Mouse (Mus musculus): ENCODE data around the gene Chid1. TPM values are rescaled to one million over a fixed set of nuclear protein-coding genes. Genes with fewer than 3 reads are reported as not detected.

The Chid1 gene
- polyA plus RNA-seq, 1 experiment from 2014 or later: 15.6 TPM

DNA sequence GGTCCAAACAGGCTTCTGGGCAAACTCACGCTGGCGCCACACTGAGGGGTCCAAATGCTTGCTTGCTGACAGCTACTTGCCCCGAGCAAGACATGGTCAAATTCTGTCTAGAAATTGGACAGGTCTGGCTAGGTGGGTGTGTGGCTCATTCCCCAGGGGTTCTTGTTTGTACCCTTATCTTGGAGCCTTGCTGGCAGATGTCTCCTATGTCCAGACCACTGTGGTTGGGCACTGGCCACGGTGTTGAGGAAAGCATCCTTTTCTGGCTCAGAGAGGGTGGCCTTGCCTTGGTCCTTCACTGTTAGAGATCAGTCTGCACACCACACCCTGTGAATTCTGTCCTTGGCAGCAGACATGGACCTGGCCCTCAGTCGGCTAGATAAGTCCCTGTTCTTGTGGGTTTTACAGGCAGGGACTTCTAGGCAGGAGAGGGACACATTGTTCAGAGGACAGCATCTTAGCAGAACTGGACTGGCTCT, 61.3 kb downstream of the Chid1 start:
- ATAC-seq (no peak), DNase-seq (ENCODE audit: low spot score) (no peak)
- Histone ChIP-seq H3K4me3 (ENCODE audit: low read depth, low read length) (no peak overlapping the region), H3K9me3 (ENCODE audit: low read length) (no peaks in the 10 kb centered on the region), H3K27ac (ENCODE audit: low read length) (peak overlapping the region; percentile 98), H3K36me3 (ENCODE audit: insufficient read depth, low read length) (no peaks in the 10 kb centered on the region), H3K9ac (replicated peaks; ENCODE audit: low read depth) (no peak overlapping the region; the same call in 1 of the 2 replicates), H3K4me2 (replicated peaks; ENCODE audit: low read depth, low read length) (no peak overlapping the region; the same call in 1 of the 2 replicates), H3K4me1 (ENCODE audit: insufficient read depth, low read depth, low read length) (peaks cover 45% of the 10 kb centered on the region), H3K27me3 (replicated peaks; ENCODE audit: insufficient read depth, low read length) (0 out of 2 replicates have a peak, but pooled peaks cover 3% of the 10 kb centered on the region)
- 42% methylated on average over 5 of the region's 5 CpGs for WGBS
- TF ChIP-seq EP300 (IDR thresholded peaks at IDR 0.05) (no peak), CTCF (IDR thresholded peaks at IDR 0.05) (no peak)

DNA sequence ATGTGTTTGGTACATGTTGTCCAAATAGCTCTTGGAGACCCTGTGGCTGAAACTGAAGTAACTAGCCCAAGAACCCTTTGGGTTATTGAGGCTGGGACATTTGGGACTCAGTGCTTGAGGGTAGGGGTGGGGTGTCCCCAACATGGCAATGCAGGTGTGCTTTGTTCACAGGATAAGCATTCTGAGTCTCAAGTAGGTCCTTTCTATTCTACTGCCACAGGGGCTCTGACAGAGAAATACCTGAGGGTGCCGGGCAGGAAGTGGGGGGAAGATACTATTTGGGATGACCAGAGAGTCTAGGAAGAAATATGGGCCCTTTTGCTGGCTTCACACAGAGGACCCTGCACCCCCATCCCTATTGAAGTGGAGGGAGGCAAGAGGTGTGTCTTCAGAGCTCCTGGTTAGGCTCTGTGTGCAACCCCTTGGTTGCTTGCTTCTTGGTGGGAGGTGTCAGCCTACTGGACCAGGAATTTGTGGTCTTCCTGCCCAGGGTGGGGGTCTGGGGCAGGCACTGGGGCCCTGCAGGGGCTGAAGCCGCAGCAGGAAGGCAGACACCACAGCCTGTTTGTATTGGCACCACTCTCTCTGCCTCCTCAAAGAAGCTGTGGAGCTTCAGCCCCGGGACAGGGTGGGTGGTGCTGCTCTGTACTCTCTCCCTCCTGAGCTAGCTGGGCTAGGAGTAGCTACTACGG, 61.9 kb downstream of the Chid1 start:
- no peak for TF ChIP-seq EP300 (IDR thresholded peaks at IDR 0.05)
- no peak for TF ChIP-seq CTCF (IDR thresholded peaks at IDR 0.05)
- Histone ChIP-seq H3K27me3 (replicated peaks; ENCODE audit: insufficient read depth, low read length) (0 out of 2 replicates have a peak, but pooled peaks cover 3% of the 10 kb centered on the region), H3K4me3 (ENCODE audit: low read depth, low read length) (no peak overlapping the region), H3K36me3 (ENCODE audit: insufficient read depth, low read length) (no peaks in the 10 kb centered on the region), H3K9ac (replicated peaks; ENCODE audit: low read depth) (no peak overlapping the region; the same call in 1 of the 2 replicates), H3K4me1 (ENCODE audit: insufficient read depth, low read depth, low read length) (peaks cover 44% of the 10 kb centered on the region), H3K27ac (ENCODE audit: low read length) (peak overlapping the region; percentile 98), H3K9me3 (ENCODE audit: low read length) (no peaks in the 10 kb centered on the region), H3K4me2 (replicated peaks; ENCODE audit: low read depth, low read length) (peak overlapping the region; percentile 94)
- DNase-seq (ENCODE audit: low spot score): no peak
- WGBS: 8% methylated on average over 4 of the region's 4 CpGs
- no peak for ATAC-seq

DNA sequence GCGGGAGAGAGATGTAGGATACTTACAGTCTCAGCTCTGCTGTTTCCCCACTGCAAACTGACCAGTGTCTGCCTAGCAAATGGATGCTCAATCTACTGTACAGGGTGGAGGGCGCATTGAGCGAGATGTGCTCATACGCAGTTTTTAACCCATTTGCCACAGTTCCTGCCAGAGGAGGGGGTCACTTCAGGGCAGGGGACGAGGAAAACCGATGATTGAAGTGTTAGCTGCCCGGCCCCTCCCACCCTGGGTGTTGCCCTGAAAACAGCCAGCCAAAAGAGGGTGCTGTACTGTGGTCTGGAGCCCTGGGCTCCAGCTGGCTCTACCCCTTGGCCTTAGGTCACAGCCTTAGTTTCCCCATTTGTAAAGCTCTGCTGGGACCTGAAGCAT, 62.7 kb downstream of the Chid1 start:
- Histone ChIP-seq H3K4me3 (ENCODE audit: low read depth, low read length) (peak overlapping the region; percentile 68), H3K27me3 (replicated peaks; ENCODE audit: insufficient read depth, low read length) (0 out of 2 replicates have a peak, but pooled peaks cover 3% of the 10 kb centered on the region), H3K36me3 (ENCODE audit: insufficient read depth, low read length) (peaks cover 3% of the 10 kb centered on the region; the same call in 1 of the 2 replicates), H3K4me1 (ENCODE audit: insufficient read depth, low read depth, low read length) (peaks cover 36% of the 10 kb centered on the region), H3K9me3 (ENCODE audit: low read length) (no peaks in the 10 kb centered on the region), H3K4me2 (replicated peaks; ENCODE audit: low read depth, low read length) (peak overlapping the region; percentile 94), H3K27ac (ENCODE audit: low read length) (peak overlapping the region; percentile 98), H3K9ac (replicated peaks; ENCODE audit: low read depth) (peak overlapping the region; percentile 36)
- DNase-seq (ENCODE audit: low spot score) (no peak), ATAC-seq (peak; percentile 16; the same call in 1 of the 2 replicates)
- WGBS: 1% methylated on average over 7 of the region's 7 CpGs
- TF ChIP-seq CTCF (IDR thresholded peaks at IDR 0.05) (peak; percentile 48), EP300 (IDR thresholded peaks at IDR 0.05) (no peak)

DNA sequence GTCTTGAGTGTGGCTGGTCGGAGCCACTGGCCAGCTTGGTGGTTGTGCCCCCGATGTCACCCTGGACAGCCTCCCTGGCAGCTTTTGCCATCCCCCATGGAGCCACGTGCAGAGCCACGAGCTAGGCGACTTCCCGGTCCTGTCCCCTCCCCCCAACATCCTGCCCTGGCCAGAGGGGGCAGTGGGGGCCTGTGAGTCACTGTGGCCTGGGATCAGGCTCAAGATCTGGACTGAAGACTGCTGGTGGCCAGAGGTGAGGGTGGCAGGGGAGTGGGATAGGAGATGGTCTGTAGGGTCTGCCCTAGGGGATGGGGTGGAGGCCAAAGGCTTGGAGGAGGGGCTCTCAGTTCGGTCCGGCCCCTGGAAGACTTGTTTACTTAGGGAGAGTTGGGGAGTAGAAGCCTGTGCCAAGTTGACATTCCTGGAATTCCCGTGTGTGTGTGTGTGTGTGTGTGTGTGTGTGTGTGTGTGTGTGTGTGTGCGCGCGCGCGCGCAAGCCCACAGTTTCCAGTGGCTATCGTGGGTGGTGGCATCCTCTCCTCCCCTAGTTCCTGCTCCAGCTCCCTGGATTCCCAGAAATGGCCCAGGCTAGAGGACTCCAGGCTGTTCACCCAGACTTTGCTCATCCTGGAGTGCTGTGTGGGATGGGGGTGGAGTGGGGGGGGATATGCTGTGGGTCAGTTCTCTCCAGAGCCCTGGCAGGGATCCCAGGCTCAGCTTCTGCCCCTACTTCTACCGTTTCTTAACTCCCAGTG, 63.3 kb downstream of the Chid1 start:
- peak; percentile 86 for ATAC-seq
- peak; percentile 96 for DNase-seq (ENCODE audit: low spot score)
- 3% methylated on average over 8 of the region's 17 CpGs for WGBS
- H3K27me3 ChIP-seq (replicated peaks; ENCODE audit: insufficient read depth, low read length): no peaks in the 10 kb centered on the region
- peaks cover 31% of the 10 kb centered on the region for H3K4me1 ChIP-seq (ENCODE audit: insufficient read depth, low read depth, low read length)
- TF ChIP-seq EP300 (IDR thresholded peaks at IDR 0.05) (peak; percentile 91), CTCF (IDR thresholded peaks at IDR 0.05) (peak; percentile 75)
- no peaks in the 10 kb centered on the region for H3K9me3 ChIP-seq (ENCODE audit: low read length)
- H3K4me2 ChIP-seq (replicated peaks; ENCODE audit: low read depth, low read length): peak overlapping the region; percentile 94
- H3K36me3 ChIP-seq (ENCODE audit: insufficient read depth, low read length): peaks cover 5% of the 10 kb centered on the region
- peak overlapping the region; percentile 77 for H3K9ac ChIP-seq (replicated peaks; ENCODE audit: low read depth)
- H3K27ac ChIP-seq (ENCODE audit: low read length): peak overlapping the region; percentile 98
- peak overlapping the region; percentile 68 for H3K4me3 ChIP-seq (ENCODE audit: low read depth, low read length)

DNA sequence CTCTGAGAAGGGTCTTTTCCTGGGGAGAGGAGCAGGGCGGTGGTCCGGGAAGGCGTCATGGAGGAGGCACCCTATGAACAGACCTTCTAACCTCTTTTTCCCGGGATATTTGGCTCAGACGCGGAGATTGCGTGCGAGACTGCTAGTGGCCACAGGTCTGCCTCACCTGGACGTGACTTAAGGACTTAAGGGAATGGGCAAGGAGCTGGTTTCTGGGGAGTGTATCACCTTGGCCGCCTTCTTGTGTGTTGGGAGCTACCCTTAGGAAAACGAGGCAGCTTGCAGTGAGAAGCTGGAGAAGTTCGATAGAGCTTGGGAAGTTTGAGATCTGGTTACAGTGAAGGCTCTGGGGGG, 63.9 kb downstream of the Chid1 start:
- TF ChIP-seq CTCF (IDR thresholded peaks at IDR 0.05): no peak
- no peak for TF ChIP-seq EP300 (IDR thresholded peaks at IDR 0.05)
- Histone ChIP-seq H3K4me3 (ENCODE audit: low read depth, low read length) (peak overlapping the region; percentile 68), H3K4me1 (ENCODE audit: insufficient read depth, low read depth, low read length) (peaks cover 26% of the 10 kb centered on the region), H3K27me3 (replicated peaks; ENCODE audit: insufficient read depth, low read length) (no peaks in the 10 kb centered on the region), H3K4me2 (replicated peaks; ENCODE audit: low read depth, low read length) (peak overlapping the region; percentile 94), H3K27ac (ENCODE audit: low read length) (peak overlapping the region; percentile 98), H3K9ac (replicated peaks; ENCODE audit: low read depth) (peak overlapping the region; percentile 77), H3K36me3 (ENCODE audit: insufficient read depth, low read length) (peaks cover 11% of the 10 kb centered on the region), H3K9me3 (ENCODE audit: low read length) (no peaks in the 10 kb centered on the region)
- DNase-seq (ENCODE audit: low spot score): peak; percentile 58
- WGBS: under 1% methylated on average over 12 of the region's 12 CpGs
- ATAC-seq: no peak
